Mouse (Mus musculus) midbrain, embryonic 10.5 days (tissue): ENCODE data around the gene Rdh16f1. TPM values are rescaled to one million over a fixed set of nuclear protein-coding genes. Genes with fewer than 3 reads are reported as not detected.
"Not testable (repeated sequence)": the region's sequence is repeated elsewhere in the genome, so short reads cannot be mapped to it uniquely, and the experiment has no call there.

ENCODE experiments used
- DNase-seq: peaks from one replicate; pipeline ENCODE4 v3.0.0-alpha.2; 2017; ENCODE audit warnings: low spot score
- H3K27ac ChIP-seq: fragments of 300-500 bp; sonication (generic); replicated peaks from 2 replicates; pipeline ENCODE4 v1.5.1; 2016; ENCODE audit warnings: mild to moderate bottlenecking
- H3K27me3 ChIP-seq: fragments of 300-500 bp; sonication (generic); 2 replicates; pipeline ENCODE4 v1.6.1; 2016; ENCODE audit warnings: low read depth, mild to moderate bottlenecking; ENCODE audit not compliant: poor library complexity, severe bottlenecking
- H3K36me3 ChIP-seq: fragments of 300-500 bp; sonication (generic); 2 replicates; pipeline ENCODE4 v1.6.1; 2016; ENCODE audit warnings: mild to moderate bottlenecking, moderate library complexity
- H3K4me1 ChIP-seq: fragments of 300-500 bp; sonication (generic); 2 replicates; pipeline ENCODE4 v1.6.1; 2016
- H3K4me3 ChIP-seq: fragments of 300-500 bp; sonication (generic); 2 replicates; pipeline ENCODE4 v1.5.1; 2016; ENCODE audit warnings: mild to moderate bottlenecking, moderate library complexity
- H3K9me3 ChIP-seq: fragments of 300-500 bp; sonication (generic); replicated peaks from 2 replicates; pipeline ENCODE4 v1.6.1; 2016; ENCODE audit warnings: mild to moderate bottlenecking
- WGBS: fragments of 180-500 bp; shearing (Covaris S2); methylation state at CpG from one replicate; pipeline ENCODE4 v1.1.7; 2016; 5-methylcytosine and 5-hydroxymethylcytosine counted together
- polyA plus RNA-seq: library from polyadenylated mRNA; unstranded; fragments of >200 nt; fragmentation: Nextera tagmentation; extraction: Ambion mirVana; gene quantifications from 2 replicates; pipeline ENCODE4 v1.2.1, GENCODE M21; 2016

The Rdh16f1 gene
- polyA plus RNA-seq, 1 experiment from 2014 or later = not detected

GRCm38 (mm10) chr10:127755246-127755645, 4.3 kb upstream of the Rdh16f1 start:
- Histone ChIP-seq H3K9me3 (no peaks in the 10 kb centered on the region), H3K36me3 (no peaks in the 10 kb centered on the region), H3K27me3 (0 out of 2 replicates have a peak, but pooled peaks cover under 1% of the 10 kb centered on the region), H3K4me3 (no peak overlapping the region), H3K4me1 (peaks cover 3% of the 10 kb centered on the region; the same call in 1 of the 2 replicates), H3K27ac (no peak overlapping the region)
- DNase-seq = no peak
- WGBS = 78% methylated on average over 3 of the region's 3 CpGs

GRCm38 (mm10) chr10:127755770-127756468, 3.7 kb upstream of the Rdh16f1 start:
- Histone ChIP-seq H3K4me3 (peak overlapping the region; percentile 27), H3K36me3 (no peaks in the 10 kb centered on the region), H3K27me3 (no peaks in the 10 kb centered on the region), H3K9me3 (no peaks in the 10 kb centered on the region), H3K4me1 (no peaks in the 10 kb centered on the region), H3K27ac (no peak overlapping the region; the same call in 1 of the 2 replicates)
- WGBS = 45% methylated on average over 18 of the region's 18 CpGs
- no peak for DNase-seq

- not testable (repeated sequence) for H3K27ac ChIP-seq, H3K36me3 ChIP-seq, H3K4me1 ChIP-seq, H3K4me3 ChIP-seq, DNase-seq, H3K9me3 ChIP-seq, H3K27me3 ChIP-seq
- WGBS = 86% methylated on average over 10 of the region's 10 CpGs
Observed at GRCm38 (mm10) chr10:127762926-127763325, 3.3 kb downstream of the Rdh16f1 start.

- Histone ChIP-seq H3K36me3 (no peaks in the 10 kb centered on the region), H3K27ac (no peak overlapping the region), H3K9me3 (no peaks in the 10 kb centered on the region), H3K4me3 (no peak overlapping the region), H3K4me1 (no peaks in the 10 kb centered on the region), H3K27me3 (no peaks in the 10 kb centered on the region)
- WGBS = 77% methylated on average over 12 of the region's 12 CpGs
- DNase-seq = no peak
Observed at GRCm38 (mm10) chr10:127763914-127764680, 4.5 kb downstream of the Rdh16f1 start.

GRCm38 (mm10) chr10:127766564-127766963, 7.0 kb downstream of the Rdh16f1 start:
- Histone ChIP-seq H3K9me3 (no peaks in the 10 kb centered on the region), H3K4me1 (no peaks in the 10 kb centered on the region), H3K36me3 (no peaks in the 10 kb centered on the region), H3K27ac (no peak overlapping the region), H3K4me3 (no peak overlapping the region), H3K27me3 (no peaks in the 10 kb centered on the region)
- 85% methylated on average over 1 of the region's 1 CpGs for WGBS
- no peak for DNase-seq

- 83% methylated on average over 2 of the region's 2 CpGs for WGBS
- DNase-seq = no peak
- H3K36me3 ChIP-seq = no peaks in the 10 kb centered on the region
- H3K4me1 ChIP-seq = no peaks in the 10 kb centered on the region
- H3K4me3 ChIP-seq = no peak within 1 kb of the TSS
- H3K27ac ChIP-seq = no peak within 1 kb of the TSS
- no peaks in the 10 kb centered on the region for H3K27me3 ChIP-seq
- no peaks in the 10 kb centered on the region for H3K9me3 ChIP-seq
Observed at GRCm38 (mm10) chr10:127776011-127776410, 16.4 kb downstream of the Rdh16f1 start, which contains the start of gene Rdh9. Gene Rdh9 (plus strand): TSS chr10:127776386.

- not testable (repeated sequence) for H3K27me3 ChIP-seq, H3K9me3 ChIP-seq, DNase-seq, H3K4me1 ChIP-seq, H3K36me3 ChIP-seq, H3K4me3 ChIP-seq, H3K27ac ChIP-seq
- 96% methylated on average over 17 of the region's 17 CpGs for WGBS
Observed at GRCm38 (mm10) chr10:127782321-127782720, 22.7 kb downstream of the Rdh16f1 start.

- H3K4me1 ChIP-seq, H3K27me3 ChIP-seq, H3K27ac ChIP-seq, DNase-seq, H3K4me3 ChIP-seq, H3K36me3 ChIP-seq, H3K9me3 ChIP-seq: not testable (repeated sequence)
- WGBS = 86% methylated on average over 1 of the region's 1 CpGs
Observed at GRCm38 (mm10) chr10:127785411-127785810, 25.8 kb downstream of the Rdh16f1 start.

GRCm38 (mm10) chr10:127799295-127799694, 39.7 kb downstream of the Rdh16f1 start:
- whole genome bisulfite sequencing = 83% methylated on average over 1 of the region's 1 CpGs
- no peak for DNase-seq

GRCm38 (mm10) chr10:127800891-127801290, 41.3 kb downstream of the Rdh16f1 start, which contains the start of gene Rdh16:
Gene Rdh16 (plus strand): TSS chr10:127801152.
- DNase-seq = no peak
- Histone ChIP-seq H3K9me3 (no peaks in the 10 kb centered on the region), H3K36me3 (no peaks in the 10 kb centered on the region), H3K27me3 (no peaks in the 10 kb centered on the region), H3K4me3 (no peak within 1 kb of the TSS), H3K4me1 (0 out of 2 replicates have a peak, but pooled peaks cover 4% of the 10 kb centered on the region), H3K27ac (no peak within 1 kb of the TSS)
- 90% methylated on average over 6 of the region's 6 CpGs for WGBS

More at GRCm38 (mm10) chr10:127799295-127799694, 39.7 kb downstream of the Rdh16f1 start:
- H3K4me1 ChIP-seq = 0 out of 2 replicates have a peak, but pooled peaks cover under 1% of the 10 kb centered on the region
- no peaks in the 10 kb centered on the region for H3K27me3 ChIP-seq
- H3K9me3 ChIP-seq = no peaks in the 10 kb centered on the region
- no peak overlapping the region for H3K27ac ChIP-seq
- H3K4me3 ChIP-seq = no peak overlapping the region
- H3K36me3 ChIP-seq = no peaks in the 10 kb centered on the region

- no peaks in the 10 kb centered on the region for H3K27me3 ChIP-seq
- H3K9me3 ChIP-seq = no peaks in the 10 kb centered on the region
- no peak overlapping the region for H3K4me3 ChIP-seq
- no peaks in the 10 kb centered on the region for H3K36me3 ChIP-seq
- no peak for DNase-seq
- H3K27ac ChIP-seq = no peak overlapping the region
- 0 out of 2 replicates have a peak, but pooled peaks cover 4% of the 10 kb centered on the region for H3K4me1 ChIP-seq
- WGBS = 100% methylated on average over 2 of the region's 2 CpGs
Observed at GRCm38 (mm10) chr10:127801612-127802011, 42.0 kb downstream of the Rdh16f1 start.

- WGBS = 86% methylated on average over 5 of the region's 5 CpGs
- DNase-seq = no peak
- Histone ChIP-seq H3K4me1 (0 out of 2 replicates have a peak, but pooled peaks cover 4% of the 10 kb centered on the region), H3K36me3 (no peaks in the 10 kb centered on the region), H3K27ac (no peak overlapping the region), H3K9me3 (no peaks in the 10 kb centered on the region), H3K4me3 (no peak overlapping the region), H3K27me3 (no peaks in the 10 kb centered on the region)
Observed at GRCm38 (mm10) chr10:127802236-127802635, 42.6 kb downstream of the Rdh16f1 start.

GRCm38 (mm10) chr10:127804416-127804815, 44.8 kb downstream of the Rdh16f1 start:
- H3K27ac ChIP-seq = no peak overlapping the region
- DNase-seq = no peak
- no peak overlapping the region for H3K4me3 ChIP-seq
- no peaks in the 10 kb centered on the region for H3K36me3 ChIP-seq
- no peaks in the 10 kb centered on the region for H3K9me3 ChIP-seq
- 55% methylated on average over 7 of the region's 7 CpGs for WGBS
- H3K4me1 ChIP-seq = 0 out of 2 replicates have a peak, but pooled peaks cover 4% of the 10 kb centered on the region
- no peaks in the 10 kb centered on the region for H3K27me3 ChIP-seq
